Mouse (Mus musculus) bone marrow macrophage, adult 2 months (primary cell): ENCODE results near the gene Ciao1. TPM values are rescaled to one million over a fixed set of nuclear protein-coding genes. Genes with fewer than 3 reads are reported as not detected.
A peak's percentile ranks its signal among the peaks of the same experiment; 100 is the strongest.
"Not testable (repeated sequence)": the region's sequence is repeated elsewhere in the genome, so short reads cannot be mapped to it uniquely, and the experiment has no call there.

Experiments used
- H3K27ac ChIP-seq: 2 replicates; pipeline ENCODE4 v1.5.1; 2012; ENCODE audit warnings: low read depth, low read length; ENCODE audit not compliant: insufficient read depth
- H3K4me1 ChIP-seq: 2 replicates; pipeline ENCODE4 v1.6.1; 2012; ENCODE audit warnings: low read length; ENCODE audit not compliant: control insufficient read depth, insufficient read depth
- H3K4me3 ChIP-seq: 2 replicates; pipeline ENCODE4 v1.5.1; 2012; ENCODE audit warnings: mild to moderate bottlenecking, low read length, moderate library complexity; ENCODE audit not compliant: insufficient read depth
- CTCF ChIP-seq: IDR thresholded peaks from 2 replicates; pipeline ENCODE4 v1.5.1; 2012; ENCODE audit warnings: low read depth, mild to moderate bottlenecking, low read length, moderate library complexity
- POLR2A ChIP-seq: IDR thresholded peaks from 2 replicates; pipeline ENCODE4 v1.6.1; 2012; ENCODE audit warnings: mild to moderate bottlenecking, low read depth, low read length, borderline replicate concordance
- polyA plus RNA-seq: library from polyadenylated mRNA; stranded (reverse); fragments of >200 nt; gene quantifications from 2 replicates; pipeline ENCODE4 v1.2.4, GENCODE M21; 2012; ENCODE audit not compliant: missing spikeins, insufficient read depth, insufficient read length

Ciao1 gene
- 44.6 and 48.8 TPM in 2 replicates for polyA plus RNA-seq

GRCm38 (mm10) chr2:127247592-127248333 lies at the start of gene Ciao1, which contains the start of gene Tmem127:
Ciao1 (minus strand) TSS chr2:127247816.
Tmem127 (plus strand) TSS chr2:127247908.
- TF ChIP-seq CTCF (no peak), POLR2A (no peak)
- peak within 1 kb of the TSS; percentile 98 for H3K4me3 ChIP-seq
- H3K27ac ChIP-seq = peak within 1 kb of the TSS; percentile 60
- peaks cover 36% of the 10 kb centered on the region for H3K4me1 ChIP-seq

GRCm38 (mm10) chr2:127297001-127297805 lies 49.6 kb upstream of the Ciao1 start:
- TF ChIP-seq POLR2A = no peak
- TF ChIP-seq CTCF = no peak
- Histone ChIP-seq H3K4me1 (peaks cover 14% of the 10 kb centered on the region), H3K27ac (no peak overlapping the region), H3K4me3 (no peak overlapping the region)

GRCm38 (mm10) chr2:127292250-127292649 lies 44.6 kb upstream of the Ciao1 start:
- H3K4me1 ChIP-seq = no peaks in the 10 kb centered on the region
- H3K27ac ChIP-seq = no peak overlapping the region
- no peak for TF ChIP-seq POLR2A
- no peak for TF ChIP-seq CTCF
- H3K4me3 ChIP-seq = no peak overlapping the region

DNA sequence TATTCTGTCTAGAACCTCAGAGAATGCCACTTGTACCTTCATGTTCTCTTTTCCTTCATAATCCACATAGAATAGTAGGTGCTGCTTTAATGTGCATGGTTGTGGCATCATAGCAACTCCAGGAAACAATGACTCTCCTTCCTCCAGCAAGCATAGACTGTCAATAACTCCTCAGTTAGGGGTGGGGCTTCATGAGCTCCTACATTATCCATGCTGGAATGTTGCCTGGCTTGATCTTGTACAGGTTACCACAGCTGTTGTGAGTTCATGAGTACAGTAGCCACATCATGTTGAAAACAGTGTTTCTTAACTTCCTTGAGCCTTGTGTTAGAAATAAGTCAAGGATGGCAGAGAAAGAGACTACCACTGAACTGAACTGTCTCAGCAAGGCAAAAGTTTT lies 30.5 kb upstream of the Ciao1 start:
- TF ChIP-seq POLR2A (no peak), CTCF (no peak)
- no peak overlapping the region for H3K4me3 ChIP-seq
- H3K27ac ChIP-seq = no peak overlapping the region
- peaks cover 43% of the 10 kb centered on the region for H3K4me1 ChIP-seq

GRCm38 (mm10) chr2:127275551-127276320 lies 28.1 kb upstream of the Ciao1 start:
- Histone ChIP-seq H3K4me3 (no peak overlapping the region), H3K4me1 (peaks cover 37% of the 10 kb centered on the region), H3K27ac (no peak overlapping the region)
- no peak for TF ChIP-seq CTCF
- no peak for TF ChIP-seq POLR2A

- no peak overlapping the region for H3K4me3 ChIP-seq
- TF ChIP-seq POLR2A = no peak
- TF ChIP-seq CTCF = no peak
- peak overlapping the region; percentile 41; the same call in 1 of the 2 replicates for H3K27ac ChIP-seq
- H3K4me1 ChIP-seq = peaks cover 33% of the 10 kb centered on the region
Measured at GRCm38 (mm10) chr2:127274590-127274989, 27.0 kb upstream of the Ciao1 start.

- no peak for TF ChIP-seq CTCF
- no peak for TF ChIP-seq POLR2A
- Histone ChIP-seq H3K27ac (no peak overlapping the region), H3K4me1 (peaks cover 31% of the 10 kb centered on the region), H3K4me3 (no peak overlapping the region)
Measured at GRCm38 (mm10) chr2:127272806-127273205, 25.2 kb upstream of the Ciao1 start.

- H3K4me3 ChIP-seq, H3K27ac ChIP-seq: not testable (repeated sequence)
- peaks cover 31% of the 10 kb centered on the region for H3K4me1 ChIP-seq
Measured at GRCm38 (mm10) chr2:127272049-127272448, 24.4 kb upstream of the Ciao1 start.

DNA sequence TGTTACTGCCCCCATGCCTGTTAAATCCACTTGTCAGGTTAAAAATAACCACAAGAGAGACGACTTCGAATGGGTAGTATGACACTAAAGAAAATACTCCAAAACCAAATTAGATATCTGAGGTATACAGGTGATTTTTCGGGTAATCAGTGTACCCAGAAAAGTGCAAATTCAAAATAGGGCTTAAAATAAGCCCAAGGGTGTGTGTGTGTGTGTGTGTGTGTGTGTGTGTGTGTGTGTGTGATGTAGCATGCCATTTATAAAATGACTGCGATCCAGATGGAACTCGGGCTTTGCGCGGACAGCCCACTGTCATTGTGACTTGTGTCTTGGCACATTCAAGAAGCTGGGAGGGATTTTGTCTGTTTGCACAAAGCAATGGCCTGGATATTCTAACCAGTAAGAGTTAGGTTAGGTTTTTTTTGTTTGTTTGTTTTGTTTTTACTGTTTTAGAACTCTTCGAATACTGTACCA lies 23.5 kb upstream of the Ciao1 start:
- peak overlapping the region; percentile 77 for H3K27ac ChIP-seq
- peak overlapping the region; percentile 83 for H3K4me3 ChIP-seq
- no peak for TF ChIP-seq POLR2A
- TF ChIP-seq CTCF = no peak
- H3K4me1 ChIP-seq = peaks cover 26% of the 10 kb centered on the region
